Mouse (Mus musculus) lung, postnatal 0 days (tissue): ENCODE data around the gene Cdkal1.

Source experiments
- CTCF ChIP-seq: IDR thresholded peaks from 2 replicates; pipeline ENCODE4 v1.5.1; 2016; ENCODE audit warnings: antibody characterized with exemption, mild to moderate bottlenecking
- EP300 ChIP-seq: IDR thresholded peaks from 2 replicates; pipeline ENCODE4 v1.6.1; 2016; ENCODE audit warnings: antibody characterized with exemption, mild to moderate bottlenecking, control low read depth

GRCm38 (mm10) chr13:29161436-29161835 lies 694.0 kb downstream of the Cdkal1 start:
- no peak for TF ChIP-seq CTCF
- TF ChIP-seq EP300: no peak
